Mouse (Mus musculus): Measurements from ENCODE around the gene Nlrp9c.
"Not testable (repeated sequence)": the region's sequence is repeated elsewhere in the genome, so short reads cannot be mapped to it uniquely, and the experiment has no call there.

- not testable (repeated sequence) for TF ChIP-seq CTCF (IDR thresholded peaks at IDR 0.05; ENCODE audit: low read depth); EP300 (optimal IDR thresholded peaks at IDR 0.05)
These were observed 88.3 kb downstream of the Nlrp9c start for GRCm38 (mm10) chr7:26315194-26315593.
